Mouse (Mus musculus) gastrocnemius, adult 8-10 months (tissue): Measurements from ENCODE around the gene Med20. TPM values are rescaled to one million over a fixed set of nuclear protein-coding genes. Genes with fewer than 3 reads are reported as not detected.
"Not testable (repeated sequence)": the region's sequence is repeated elsewhere in the genome, so short reads cannot be mapped to it uniquely, and the experiment has no call there.

Experiments used
- DNase-seq, 2 experiments: peaks; one replicate each; pipeline ENCODE4 v3.0.0; 2022; ENCODE audit warnings: low spot score in 2 of 2
- total RNA-seq, 4 experiments: library from RNA; stranded (reverse); gene quantifications; 2 replicates each; pipeline ENCODE4 v1.2.4; 2022

Gene Med20
- total RNA-seq, 4 experiments from 2014 or later = 13.3 to 19.3 (median 18.1) TPM

DNA sequence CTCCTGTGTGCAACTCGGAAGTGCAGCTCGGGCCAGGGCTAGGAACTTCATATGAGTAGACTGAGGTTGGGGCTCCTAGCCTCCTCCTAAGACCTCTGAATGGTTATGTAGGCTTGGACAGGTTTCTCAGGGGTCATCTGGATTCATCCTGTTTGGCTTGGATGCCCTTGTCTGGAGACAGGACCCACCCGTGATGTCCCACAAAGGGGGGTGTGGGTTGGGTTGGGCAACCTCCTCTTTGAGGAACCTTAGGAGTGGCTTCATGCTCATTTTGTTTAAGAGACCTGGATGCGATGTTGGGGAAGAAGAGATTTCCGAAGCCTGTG lies 14.6 kb upstream of the Med20 start:
- DNase-seq = no peak

DNA sequence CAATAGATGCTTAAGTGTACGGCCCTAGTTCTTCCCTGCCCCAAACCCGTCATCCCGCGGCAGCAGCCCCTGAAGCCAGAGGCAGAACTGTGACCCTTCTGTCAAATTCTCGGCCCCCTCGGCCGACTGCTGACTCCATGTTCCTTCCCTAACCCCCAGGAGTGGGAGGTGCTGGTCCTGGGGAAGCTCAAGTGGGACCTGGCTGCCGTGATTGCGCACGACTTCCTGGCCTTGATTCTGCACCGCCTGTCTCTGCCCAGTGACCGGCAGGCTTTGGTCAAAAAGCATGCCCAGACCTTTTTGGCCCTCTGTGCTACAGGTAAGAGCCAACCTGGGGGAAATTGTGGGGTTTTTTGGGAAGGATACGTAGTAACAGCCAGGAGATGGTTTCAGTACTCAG lies 14.1 kb upstream of the Med20 start:
- DNase-seq = no peak

DNA sequence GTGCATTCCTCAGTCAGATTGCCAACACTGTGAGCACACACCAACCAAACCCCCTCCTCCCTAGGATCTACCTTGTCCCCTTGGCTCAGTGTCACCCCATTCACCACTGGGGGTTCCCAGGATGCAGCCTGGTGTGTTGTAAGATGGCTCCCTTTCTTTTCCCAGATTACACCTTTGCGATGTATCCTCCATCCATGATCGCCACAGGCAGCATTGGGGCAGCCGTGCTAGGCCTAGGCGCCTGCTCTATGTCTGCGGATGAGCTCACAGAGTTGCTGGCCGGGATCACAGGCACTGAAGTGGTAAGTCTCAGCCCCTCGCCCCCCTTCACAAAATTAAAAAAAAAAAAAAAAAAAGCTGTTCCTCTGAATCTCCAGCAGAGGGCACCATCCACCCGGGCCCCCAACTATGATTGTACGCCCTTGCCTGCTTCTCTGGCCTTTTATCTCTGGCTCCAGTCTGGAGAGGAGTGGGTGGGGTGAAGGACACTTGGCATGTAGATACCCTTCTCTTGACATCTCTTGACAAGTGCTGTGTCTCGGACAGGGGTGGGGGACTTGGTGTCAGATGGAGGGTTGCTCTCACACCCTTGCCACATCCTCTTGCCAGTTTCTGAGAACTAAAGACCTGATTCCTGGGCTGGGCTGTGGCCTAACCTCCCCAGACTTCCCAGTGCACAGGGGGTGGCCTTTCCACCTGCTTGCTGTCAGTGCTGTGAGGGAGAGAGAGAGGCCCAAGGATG lies 13.4 kb upstream of the Med20 start:
- DNase-seq = no peak

DNA sequence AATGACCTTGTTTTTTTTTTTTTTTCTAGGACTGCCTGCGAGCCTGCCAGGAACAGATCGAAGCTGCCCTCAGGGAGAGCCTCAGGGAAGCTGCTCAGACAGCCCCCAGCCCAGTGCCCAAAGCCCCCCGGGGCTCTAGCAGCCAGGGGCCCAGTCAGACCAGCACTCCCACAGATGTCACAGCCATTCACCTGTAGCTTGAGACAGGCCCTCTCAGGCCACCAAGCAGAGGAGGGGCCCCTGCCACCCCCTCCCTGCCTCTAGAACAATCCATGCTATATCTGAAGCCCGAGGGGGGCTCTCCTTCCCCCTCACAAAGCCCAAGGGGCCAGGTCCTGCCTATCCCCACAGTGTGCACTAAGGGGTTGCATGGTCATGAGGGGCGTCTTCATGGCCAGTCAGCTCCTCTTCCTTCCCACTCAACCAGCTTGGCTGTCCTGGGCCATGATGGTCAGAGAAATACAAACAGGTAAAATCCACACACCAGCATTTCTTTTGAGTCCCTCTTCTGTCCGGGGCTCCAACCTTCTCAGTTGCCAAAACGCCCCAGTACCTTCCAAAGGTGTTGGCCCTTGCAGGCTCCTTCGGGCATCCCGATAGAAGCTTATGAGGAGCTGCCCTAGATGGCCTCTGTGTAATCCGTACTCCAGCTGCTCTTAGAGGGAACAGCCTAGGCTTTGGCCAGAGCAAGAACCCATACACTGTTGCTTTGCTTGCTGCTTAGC lies 12.6 kb upstream of the Med20 start:
- not testable (repeated sequence) for DNase-seq

DNA sequence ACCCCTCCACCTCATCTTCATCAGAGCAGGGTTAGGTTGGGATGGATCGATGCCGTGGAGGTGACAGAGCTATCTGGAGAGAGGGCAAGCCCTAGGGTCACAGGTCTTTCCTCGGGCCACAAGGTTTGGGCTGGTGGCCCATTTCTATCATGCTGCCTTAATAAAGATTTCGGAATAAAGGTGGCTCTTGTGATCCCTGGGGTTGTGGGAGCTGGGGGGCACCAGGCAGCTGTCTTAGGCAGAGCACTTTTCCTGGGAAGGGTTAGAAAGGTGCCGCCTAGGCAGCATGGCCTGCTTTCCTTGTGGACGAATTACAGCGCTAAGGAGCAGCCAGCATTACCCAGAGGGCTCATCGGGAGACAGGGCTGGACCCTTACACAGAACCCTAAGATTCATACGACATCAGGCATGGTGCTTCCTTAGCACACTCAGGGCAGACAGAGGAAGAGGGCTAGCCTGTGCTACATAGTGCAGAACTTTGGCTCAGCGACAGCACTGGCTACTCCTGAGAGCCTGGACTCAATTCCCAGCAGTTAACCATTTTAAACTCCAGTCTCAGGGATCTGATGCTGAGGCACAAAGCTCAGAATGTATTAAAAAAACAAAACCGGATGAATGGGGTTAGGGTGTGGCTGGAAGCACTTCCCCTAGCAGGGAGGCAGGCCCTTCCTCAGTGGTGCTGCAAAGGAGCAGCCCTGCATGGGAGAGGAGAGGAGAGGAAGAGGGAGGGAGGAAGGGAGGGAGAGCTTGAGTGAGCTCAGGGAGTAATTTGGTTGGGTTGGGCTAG lies 11.7 kb upstream of the Med20 start:
- no peak for DNase-seq

DNA sequence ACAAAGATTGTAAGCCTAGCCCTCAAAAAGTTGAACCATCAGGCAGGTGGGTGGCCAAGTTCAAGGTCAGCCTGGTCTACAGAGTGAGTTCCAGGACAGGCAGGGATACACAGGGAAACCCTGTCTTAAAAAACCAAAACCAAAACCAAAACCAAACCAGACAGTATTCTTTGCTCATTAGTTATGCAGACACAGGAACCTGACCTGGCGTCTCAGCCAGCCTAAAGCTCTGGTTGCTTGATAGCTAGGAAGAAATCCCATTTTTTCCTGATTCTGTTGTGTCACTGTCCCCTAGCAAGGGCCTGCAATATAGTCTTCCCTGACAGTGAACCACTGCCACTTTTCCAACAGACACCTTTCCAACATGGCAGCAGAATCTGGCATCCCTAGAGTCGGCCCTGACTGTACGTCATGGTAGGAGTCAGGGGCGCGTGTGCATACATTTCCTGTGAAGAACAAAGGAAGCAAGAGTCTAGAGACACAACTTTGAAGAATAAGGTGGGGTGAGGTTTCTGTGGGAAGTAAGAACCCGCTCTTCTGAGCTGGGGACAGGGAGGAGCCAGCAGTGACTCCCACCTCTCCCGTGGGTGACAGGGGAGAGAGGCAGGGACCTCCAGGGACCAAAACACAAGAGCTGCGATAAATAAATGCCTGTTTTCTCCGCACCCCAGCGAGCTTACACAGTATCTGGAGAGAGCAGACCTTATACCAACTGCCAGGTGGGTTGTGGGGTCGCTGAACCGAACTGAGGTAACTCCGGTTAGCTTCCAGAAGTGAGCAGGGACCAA lies 10.6 kb upstream of the Med20 start:
- DNase-seq = no peak

DNA sequence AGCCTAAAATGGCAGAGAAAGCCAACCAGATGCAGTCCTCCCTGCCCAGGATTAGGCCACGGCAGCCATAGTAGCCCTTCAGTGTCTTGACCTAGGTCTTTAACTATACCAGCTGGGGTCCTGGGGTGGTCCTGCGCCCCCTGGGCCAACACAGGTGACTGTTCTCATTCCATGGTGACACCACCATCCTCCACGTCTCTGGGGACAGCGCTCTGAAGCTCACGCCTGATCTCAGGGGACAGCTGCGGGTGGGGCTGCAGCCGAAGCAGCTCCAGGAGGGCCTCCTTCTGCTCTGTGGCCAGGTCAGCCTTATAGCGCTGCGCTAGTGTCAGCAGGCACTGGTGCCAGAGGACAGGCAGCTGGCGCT lies 10.0 kb upstream of the Med20 start:
- no peak for DNase-seq

DNA sequence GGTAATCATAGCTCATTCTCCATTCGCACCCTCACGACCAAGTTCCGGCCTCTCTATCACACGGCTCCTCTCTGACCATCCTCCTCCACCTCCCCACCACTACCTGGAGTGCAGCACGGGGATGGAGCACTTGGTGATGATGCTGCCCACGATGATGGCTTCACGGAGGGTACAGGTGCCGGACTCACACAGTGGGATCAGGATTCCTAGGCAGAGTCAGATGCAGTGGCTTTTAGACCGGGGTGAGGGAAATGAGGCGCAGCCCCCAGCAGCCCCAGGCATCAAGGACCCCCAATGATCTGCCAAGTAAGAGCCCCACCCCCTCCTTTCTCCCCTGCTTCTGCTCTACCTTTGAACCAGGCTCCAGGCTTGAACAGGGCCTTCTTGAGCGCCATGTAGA lies 9.1 kb upstream of the Med20 start:
- DNase-seq = no peak

DNA sequence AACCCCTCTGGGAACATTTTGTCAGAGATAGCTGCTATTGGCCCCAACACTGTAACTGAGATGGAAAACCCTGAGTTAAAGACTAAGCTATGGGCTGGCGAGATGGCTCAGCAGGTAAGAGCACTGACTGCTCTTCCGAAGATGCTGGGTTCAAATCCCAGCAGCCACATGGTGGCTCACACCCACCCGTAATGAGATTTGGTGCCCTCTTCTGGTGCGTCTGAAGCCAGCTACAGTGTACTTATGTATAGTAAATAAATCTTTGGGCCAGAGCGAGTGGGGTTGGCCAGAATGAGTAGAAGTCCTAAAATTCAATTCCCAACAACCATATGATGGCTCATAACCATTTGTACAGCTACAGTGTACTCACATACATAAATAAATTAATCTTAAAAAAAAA lies 5.2 kb upstream of the Med20 start:
- no peak for DNase-seq

DNA sequence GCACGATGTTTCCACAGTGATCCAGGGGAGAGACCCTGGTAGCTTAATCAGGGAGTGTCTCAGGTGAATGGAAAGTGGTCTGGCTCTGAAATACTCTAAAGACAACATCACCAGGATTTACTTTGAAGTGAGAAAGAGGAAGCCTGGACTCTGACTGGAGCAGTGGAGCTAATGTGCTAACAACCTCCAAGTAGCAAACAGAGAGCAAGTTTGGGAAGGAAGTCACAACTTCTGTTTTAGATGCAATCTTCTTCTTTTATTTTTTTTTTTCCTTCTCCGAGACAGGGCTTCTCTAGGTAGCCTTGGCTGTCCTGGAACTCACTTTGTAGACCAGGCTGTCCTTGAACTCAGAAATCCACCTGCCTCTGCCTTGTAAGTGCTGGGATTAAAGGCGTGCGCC lies 2.2 kb upstream of the Med20 start:
- DNase-seq = no peak

DNA sequence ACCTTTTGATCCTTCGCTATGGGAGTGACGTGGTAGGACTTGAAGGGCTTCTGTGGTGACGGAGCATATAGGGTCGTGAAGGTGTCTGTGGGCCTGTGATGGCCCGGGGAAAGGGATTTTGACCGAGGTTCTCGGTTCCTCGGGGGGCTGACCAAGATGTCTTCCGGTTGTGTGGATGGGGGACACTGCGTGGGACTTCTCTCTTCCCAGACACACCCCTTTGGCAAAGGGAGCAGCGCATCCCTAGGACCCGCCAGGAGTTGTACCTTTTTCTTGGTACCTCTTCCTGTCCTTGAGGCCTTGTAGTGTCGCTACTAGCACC lies 240 bp downstream of the Med20 start:
- DNase-seq = no peak

DNA sequence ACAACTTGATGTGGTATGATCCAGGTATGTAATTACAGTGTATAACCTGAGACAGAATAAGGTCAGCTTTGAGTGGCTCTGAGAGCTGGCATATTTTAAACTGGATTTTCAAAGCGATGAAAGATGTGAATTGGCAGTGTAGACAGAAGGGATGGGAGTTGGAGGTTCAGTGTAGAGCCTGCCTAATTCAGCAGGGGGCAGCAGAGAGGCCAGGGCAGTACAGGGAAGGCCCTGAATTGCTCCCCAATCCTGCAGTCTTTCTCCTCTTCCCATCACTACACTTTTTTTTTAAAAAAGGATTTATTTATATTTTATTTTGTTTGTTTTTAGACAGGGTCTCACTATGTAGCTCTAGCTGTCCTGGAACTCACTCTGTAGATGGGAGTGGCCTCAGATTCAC lies 2.6 kb downstream of the Med20 start:
- DNase-seq = no peak

DNA sequence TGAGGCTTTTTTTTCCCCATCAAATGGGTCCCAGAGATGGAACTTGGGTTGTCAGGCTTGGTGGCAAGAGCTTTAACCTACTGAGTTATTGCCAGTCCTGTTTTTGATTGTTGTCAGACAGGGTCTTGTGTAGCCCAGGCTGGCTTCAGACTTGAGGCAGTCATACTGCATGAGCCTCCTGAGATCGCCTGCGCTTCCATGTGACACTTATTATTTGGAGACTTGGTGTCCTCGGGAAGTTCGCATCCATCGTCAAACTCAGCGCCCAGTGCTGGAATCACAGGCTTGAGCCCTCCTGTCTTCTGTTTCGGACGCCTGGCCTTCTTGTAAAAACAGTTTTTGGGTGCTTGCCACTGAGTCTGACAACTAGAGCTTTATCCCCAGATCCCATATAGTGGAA lies 4.7 kb downstream of the Med20 start:
- DNase-seq = no peak

DNA sequence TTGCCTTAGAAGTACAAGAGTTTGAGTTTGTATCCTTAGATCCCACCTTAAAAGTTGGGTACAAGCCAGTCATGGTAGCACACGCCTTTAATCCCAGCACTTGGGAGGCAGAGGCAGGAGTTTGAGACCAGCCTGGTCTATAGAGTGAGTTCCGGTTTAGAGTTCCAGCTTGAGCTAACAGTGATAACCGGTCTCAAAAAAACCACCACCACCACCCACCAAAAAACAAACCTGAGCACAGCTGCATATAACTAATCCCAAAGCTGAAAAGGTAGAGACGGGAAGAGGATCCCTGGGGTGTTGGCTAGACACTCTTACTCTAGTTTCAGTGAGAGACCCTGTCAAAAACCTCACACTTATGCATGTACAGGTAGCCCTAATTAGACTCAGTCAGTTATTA lies 5.3 kb downstream of the Med20 start:
- no peak for DNase-seq

DNA sequence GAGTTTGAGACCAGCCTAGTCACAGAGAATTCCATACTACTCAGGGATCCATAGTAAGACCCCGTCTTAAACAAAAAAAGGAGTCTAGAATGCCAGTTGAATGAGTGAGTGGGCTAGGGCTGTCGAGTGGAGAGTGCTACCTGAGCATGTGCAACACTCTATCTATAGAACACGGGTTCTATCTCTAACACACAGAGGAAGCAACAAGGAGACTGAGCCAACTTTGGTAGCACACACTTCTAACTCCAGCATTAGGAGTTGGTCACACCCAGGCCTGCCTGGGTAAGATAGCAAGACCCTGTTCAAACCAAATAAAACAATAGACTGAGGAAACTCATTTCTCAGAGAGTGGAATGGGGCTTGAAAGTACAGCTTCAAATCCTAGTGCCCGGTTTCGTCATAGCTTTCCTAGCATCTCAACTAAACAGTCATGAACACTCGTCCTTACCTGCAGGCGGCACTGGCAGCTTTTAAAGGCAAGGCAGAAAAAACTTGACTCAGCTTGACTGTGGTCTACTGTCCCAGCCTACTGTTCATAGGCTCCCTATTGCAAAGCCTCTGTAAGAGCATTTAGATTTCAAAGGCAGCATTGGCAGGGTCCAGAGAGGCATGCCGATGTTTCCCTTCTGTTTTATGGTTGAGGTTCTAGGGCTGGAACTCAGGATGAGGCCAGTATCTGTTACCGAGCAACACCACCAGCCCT lies 6.4 kb downstream of the Med20 start:
- DNase-seq = no peak

DNA sequence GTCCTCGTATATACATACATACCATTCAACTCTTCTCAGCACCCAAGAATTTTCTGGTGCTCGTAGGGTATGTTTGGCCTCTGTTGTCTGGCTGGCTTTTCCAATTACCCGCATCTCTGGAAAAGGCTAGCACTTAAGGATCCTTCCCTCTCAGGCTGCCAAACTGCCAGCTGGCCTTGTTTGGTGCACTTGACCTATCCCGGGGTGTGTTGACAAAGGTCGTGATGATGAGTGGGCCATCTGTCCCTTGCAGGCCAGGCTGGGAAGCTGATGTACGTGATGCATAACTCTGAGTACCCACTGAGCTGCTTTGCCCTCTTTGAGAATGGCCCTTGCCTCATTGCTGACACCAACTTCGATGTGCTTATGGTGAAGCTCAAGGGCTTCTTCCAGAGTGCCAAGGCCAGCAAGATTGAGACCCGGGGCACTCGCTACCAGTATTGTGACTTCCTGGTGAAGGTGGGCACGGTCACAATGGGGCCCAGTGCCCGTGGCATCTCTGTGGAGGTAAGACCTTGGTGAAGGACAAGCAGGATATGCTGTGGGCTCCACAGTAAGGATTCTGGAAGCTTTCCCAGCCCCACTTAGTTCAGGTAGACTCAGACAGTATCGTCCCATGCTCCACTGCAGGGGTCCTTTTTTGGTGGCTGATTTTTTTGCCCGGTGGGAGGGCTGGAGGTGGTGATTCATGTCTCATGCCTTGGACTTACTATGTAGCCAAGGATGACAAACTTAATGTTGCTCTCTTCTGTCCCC lies 7.4 kb downstream of the Med20 start:
- no peak for DNase-seq

DNA sequence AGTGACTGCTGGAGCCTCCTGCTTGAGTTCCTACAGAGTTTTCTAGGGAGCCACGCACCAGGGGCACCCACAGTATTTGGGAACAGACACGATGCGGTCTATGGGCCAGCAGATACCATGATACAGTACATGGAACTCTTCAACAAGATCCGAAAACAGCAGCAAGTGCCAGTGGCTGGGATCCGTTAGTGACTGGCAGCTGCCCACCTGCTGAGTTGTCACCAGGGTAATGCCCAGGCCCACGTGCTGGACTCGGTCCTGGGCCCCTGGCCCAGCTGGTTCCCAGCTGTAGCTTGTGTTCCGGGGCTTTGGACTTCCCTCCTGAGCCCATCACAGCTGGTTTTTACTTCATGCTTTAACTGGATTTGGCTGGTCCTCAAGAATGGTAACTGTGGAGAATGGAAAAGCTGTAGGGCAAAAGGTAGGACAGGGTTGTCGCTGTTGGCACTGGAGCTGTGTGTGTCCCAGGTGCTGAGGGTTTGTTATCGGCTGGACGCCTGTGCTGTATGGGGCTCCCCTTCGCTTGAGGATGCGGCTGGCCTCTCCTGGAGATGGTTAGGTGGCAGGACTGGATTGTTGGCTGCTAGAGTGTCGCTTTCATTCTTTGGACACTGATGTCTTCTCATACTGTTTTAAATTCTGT lies 11.7 kb downstream of the Med20 start:
- no peak for DNase-seq

DNA sequence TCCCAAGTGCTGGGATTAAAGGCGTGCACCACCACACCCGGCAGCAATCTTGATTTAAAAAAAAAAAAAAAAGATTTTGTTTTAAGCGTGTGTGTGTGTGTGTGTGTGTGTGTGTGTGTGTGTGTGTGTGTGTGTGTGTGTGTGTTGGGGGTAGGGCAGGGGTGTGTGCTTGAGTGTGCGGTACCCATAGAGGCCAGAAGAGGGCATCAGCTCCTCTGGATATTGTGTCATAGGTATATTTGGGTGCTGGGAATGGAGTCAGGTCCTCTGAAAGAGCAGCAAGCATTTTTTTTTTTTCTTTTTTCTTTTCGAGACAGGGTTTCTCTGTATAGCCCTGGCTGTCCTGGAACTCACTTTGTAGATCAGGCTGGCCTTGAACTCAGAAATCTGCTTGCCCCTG lies 13.2 kb downstream of the Med20 start:
- not testable (repeated sequence) for DNase-seq

DNA sequence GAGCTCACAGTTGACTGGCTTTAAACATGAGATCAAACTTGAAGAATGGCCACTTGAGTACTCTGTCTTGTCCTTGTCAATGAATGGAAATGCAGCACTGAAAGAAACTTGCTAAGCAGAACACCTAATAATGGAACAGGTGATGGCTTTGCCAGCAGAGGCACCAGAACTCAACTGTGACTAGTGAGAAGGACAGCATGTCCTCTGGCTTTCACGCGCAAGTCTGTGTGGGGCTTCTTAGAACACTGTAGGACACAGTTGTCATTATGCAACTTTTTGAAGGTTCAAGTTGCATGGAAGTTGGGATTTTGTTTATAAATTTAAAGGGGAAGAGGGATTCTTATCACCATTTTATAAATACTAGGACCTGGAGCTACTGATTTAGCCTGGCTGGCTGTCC lies 13.7 kb downstream of the Med20 start:
- DNase-seq = peak in 1 of 2 experiments; percentile 23

DNA sequence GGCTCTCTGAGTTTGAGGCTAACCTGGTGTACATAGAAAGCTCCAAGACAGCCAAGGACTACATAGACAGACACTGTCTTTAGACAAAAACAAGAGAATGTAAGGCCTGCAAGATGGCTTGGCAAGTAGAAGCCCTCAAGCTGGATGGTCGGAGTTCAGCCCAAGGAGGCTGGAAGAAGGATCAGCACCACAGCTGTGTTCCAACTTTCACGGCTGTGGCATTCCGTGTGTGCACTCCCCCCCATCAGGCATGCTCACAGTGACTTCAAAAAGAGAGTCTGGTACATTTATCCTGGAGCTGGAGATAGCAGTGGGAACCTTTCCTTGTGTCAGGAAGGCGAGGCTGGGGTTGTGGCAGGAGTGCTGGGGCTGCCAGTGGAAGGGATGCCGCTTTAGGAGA lies 14.6 kb downstream of the Med20 start:
- DNase-seq = no peak
